Mouse (Mus musculus) midbrain, embryonic 10.5 days (tissue): Measurements from ENCODE around the gene Kansl2. TPM values are rescaled to one million over a fixed set of nuclear protein-coding genes. Genes with fewer than 3 reads are reported as not detected.

ENCODE experiments used
- DNase-seq: peaks from one replicate; pipeline ENCODE4 v3.0.0-alpha.2; 2017; ENCODE audit warnings: low spot score
- H3K27ac ChIP-seq: fragments of 300-500 bp; sonication (generic); replicated peaks from 2 replicates; pipeline ENCODE4 v1.5.1; 2016; ENCODE audit warnings: mild to moderate bottlenecking
- H3K27me3 ChIP-seq: fragments of 300-500 bp; sonication (generic); 2 replicates; pipeline ENCODE4 v1.6.1; 2016; ENCODE audit warnings: low read depth, mild to moderate bottlenecking; ENCODE audit not compliant: poor library complexity, severe bottlenecking
- H3K36me3 ChIP-seq: fragments of 300-500 bp; sonication (generic); 2 replicates; pipeline ENCODE4 v1.6.1; 2016; ENCODE audit warnings: mild to moderate bottlenecking, moderate library complexity
- H3K4me1 ChIP-seq: fragments of 300-500 bp; sonication (generic); 2 replicates; pipeline ENCODE4 v1.6.1; 2016
- H3K4me3 ChIP-seq: fragments of 300-500 bp; sonication (generic); 2 replicates; pipeline ENCODE4 v1.5.1; 2016; ENCODE audit warnings: mild to moderate bottlenecking, moderate library complexity
- H3K9me3 ChIP-seq: fragments of 300-500 bp; sonication (generic); replicated peaks from 2 replicates; pipeline ENCODE4 v1.6.1; 2016; ENCODE audit warnings: mild to moderate bottlenecking
- WGBS: fragments of 180-500 bp; shearing (Covaris S2); methylation state at CpG from one replicate; pipeline ENCODE4 v1.1.7; 2016; 5-methylcytosine and 5-hydroxymethylcytosine counted together
- polyA plus RNA-seq: library from polyadenylated mRNA; unstranded; fragments of >200 nt; fragmentation: Nextera tagmentation; extraction: Ambion mirVana; gene quantifications from 2 replicates; pipeline ENCODE4 v1.2.1, GENCODE M21; 2016

The Kansl2 gene
- polyA plus RNA-seq, result 139 and 150 TPM in 2 replicates

DNA sequence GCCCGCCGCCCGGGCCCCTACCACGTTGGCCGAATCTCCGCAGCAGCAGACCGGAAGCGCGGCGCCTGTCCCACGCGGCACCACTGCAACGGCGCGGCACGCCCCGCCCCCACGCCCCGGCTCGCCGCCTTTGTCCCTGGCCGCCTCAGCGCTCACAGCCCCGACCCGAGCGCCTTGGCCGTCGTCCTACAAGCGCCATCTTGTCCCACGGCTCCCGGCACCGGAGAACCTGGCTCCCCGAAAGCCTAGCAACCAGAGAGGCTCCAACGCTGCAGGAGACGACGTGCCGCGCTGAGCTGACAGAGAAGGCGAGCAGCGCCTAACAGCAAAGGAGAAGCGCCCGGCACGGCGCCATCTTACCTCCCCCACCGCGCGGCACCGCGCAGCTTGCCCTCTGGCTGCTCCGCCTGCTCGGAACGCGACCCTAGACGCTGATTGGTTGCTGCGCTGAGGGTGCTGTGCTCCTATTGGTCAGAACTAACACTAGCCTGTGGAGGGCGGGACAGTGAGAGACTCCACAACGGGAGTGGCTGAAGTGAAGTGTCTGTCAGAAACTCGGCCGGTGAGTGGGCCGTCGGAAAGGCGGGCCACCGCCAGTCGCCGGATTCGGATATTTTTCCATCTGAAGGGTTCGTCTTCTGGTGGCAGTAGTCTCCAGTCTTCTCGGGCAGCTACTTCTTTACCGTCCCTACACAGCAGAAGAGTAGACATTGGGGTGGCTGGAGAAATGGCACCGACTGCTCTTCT is at the start of gene Kansl2:
Gene Kansl2 (minus strand): TSS at position 384 of the 747 bp plus-strand sequence.
- peaks cover 15% of the 10 kb centered on the region for H3K4me1 ChIP-seq
- no peaks in the 10 kb centered on the region for H3K27me3 ChIP-seq
- peaks cover 48% of the 10 kb centered on the region for H3K36me3 ChIP-seq
- H3K9me3 ChIP-seq, result no peaks in the 10 kb centered on the region
- H3K4me3 ChIP-seq, result peak within 1 kb of the TSS; percentile 89
- peak; percentile 99 for DNase-seq
- under 1% methylated on average over 70 of the region's 70 CpGs for WGBS
- H3K27ac ChIP-seq, result peak within 1 kb of the TSS; percentile 99

DNA sequence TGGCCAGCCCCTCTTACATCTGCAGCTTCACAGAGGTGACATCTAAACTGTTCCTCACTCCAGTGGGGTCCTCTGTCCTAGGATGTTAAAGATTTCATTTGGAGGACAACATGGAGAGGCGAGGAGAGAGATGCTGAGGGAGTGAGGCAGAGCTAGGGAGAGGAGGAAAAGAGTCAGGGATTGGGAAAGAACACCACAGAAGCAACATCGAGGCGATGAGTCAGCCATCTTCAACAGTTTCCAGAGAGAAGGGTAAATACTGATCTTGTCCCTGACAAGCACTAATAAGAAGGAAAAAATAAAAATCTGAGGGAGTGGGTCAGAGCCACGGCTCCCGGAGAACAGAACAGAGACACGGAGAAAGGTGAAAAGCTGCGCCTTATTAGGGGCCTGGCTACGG is 48.9 kb upstream of the Kansl2 start:
- no peaks in the 10 kb centered on the region for H3K9me3 ChIP-seq
- peaks cover 20% of the 10 kb centered on the region for H3K4me1 ChIP-seq
- no peaks in the 10 kb centered on the region for H3K36me3 ChIP-seq
- 83% methylated on average over 8 of the region's 8 CpGs for WGBS
- no peak for DNase-seq
- H3K4me3 ChIP-seq, result no peak overlapping the region
- no peaks in the 10 kb centered on the region; the same call in 1 of the 2 replicates for H3K27me3 ChIP-seq
- H3K27ac ChIP-seq, result no peak overlapping the region

DNA sequence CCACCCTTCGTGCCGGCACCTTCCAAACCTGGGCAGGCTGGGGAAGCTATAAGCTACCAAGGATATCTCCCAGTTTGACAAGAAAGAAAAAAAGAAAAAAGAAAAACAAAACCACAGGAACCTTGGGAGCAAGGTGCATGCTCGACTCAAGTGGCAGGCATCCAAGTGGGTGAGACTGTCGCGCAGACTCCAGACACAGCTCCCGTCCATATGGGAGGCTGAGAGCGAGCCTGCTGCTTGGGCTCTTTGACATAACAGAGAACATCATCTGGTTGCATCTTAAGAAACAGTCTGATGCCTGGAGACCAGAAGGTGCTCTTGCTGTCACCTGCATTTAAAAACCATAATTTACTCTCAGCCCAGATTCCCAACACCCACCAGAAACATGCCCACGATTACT is 48.3 kb upstream of the Kansl2 start:
- Histone ChIP-seq H3K27ac (no peak overlapping the region), H3K4me3 (no peak overlapping the region), H3K4me1 (peaks cover 20% of the 10 kb centered on the region), H3K9me3 (no peaks in the 10 kb centered on the region), H3K36me3 (no peaks in the 10 kb centered on the region), H3K27me3 (no peaks in the 10 kb centered on the region; the same call in 1 of the 2 replicates)
- no peak for DNase-seq
- WGBS, result 88% methylated on average over 8 of the region's 8 CpGs

DNA sequence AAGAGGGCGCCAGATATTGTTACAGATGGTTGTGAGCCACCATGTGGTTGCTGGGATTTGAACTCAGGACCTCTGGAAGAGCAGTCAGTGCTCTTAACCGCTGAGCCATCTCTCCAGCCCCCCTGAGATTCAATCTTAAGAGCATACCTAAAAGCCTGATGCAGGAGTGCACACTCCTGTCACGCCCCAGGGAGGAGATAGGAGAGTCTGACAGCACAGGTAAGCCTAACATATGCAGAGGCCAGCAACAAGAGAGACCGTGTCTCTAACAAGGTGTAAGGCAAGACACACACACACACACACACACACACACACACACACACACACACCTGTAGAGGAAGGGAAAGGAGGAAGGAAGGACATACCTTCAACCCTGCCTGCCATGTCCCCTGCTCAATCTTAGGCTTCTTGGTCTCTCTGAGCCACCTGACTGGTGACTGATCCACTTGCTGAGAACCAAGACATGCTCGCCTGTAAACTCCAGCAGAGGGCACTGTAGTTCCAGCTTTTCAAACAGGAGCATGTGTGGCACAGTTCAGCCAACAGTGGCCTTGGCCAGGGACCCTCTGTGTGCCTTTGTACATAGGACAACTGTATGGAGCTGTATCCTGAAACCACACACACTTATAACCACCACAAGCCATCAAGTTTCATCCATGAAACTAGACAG is 45.9 kb upstream of the Kansl2 start:
- Histone ChIP-seq H3K9me3 (no peaks in the 10 kb centered on the region), H3K36me3 (no peaks in the 10 kb centered on the region), H3K27ac (no peak overlapping the region), H3K27me3 (no peaks in the 10 kb centered on the region; the same call in 1 of the 2 replicates), H3K4me3 (no peak overlapping the region), H3K4me1 (peaks cover 10% of the 10 kb centered on the region)
- DNase-seq, result peak; percentile 81
- WGBS, result 34% methylated on average over 5 of the region's 5 CpGs

- Histone ChIP-seq H3K27me3 (no peaks in the 10 kb centered on the region; the same call in 1 of the 2 replicates), H3K27ac (no peak overlapping the region), H3K36me3 (no peaks in the 10 kb centered on the region), H3K9me3 (no peaks in the 10 kb centered on the region), H3K4me1 (peaks cover 5% of the 10 kb centered on the region; the same call in 1 of the 2 replicates), H3K4me3 (no peak overlapping the region)
- no peak for DNase-seq
- WGBS, result 79% methylated on average over 2 of the region's 2 CpGs
Measured at GRCm38 (mm10) chr15:98579310-98579709, 45.2 kb upstream of the Kansl2 start.

- WGBS, result 81% methylated on average over 4 of the region's 4 CpGs
- no peaks in the 10 kb centered on the region for H3K9me3 ChIP-seq
- H3K27ac ChIP-seq, result no peak overlapping the region
- H3K36me3 ChIP-seq, result no peaks in the 10 kb centered on the region
- no peaks in the 10 kb centered on the region for H3K27me3 ChIP-seq
- no peak for DNase-seq
- no peak overlapping the region for H3K4me3 ChIP-seq
- peaks cover 10% of the 10 kb centered on the region for H3K4me1 ChIP-seq
Measured at GRCm38 (mm10) chr15:98573293-98573692, 39.2 kb upstream of the Kansl2 start.

- Histone ChIP-seq H3K36me3 (0 out of 2 replicates have a peak, but pooled peaks cover under 1% of the 10 kb centered on the region), H3K4me1 (peaks cover 18% of the 10 kb centered on the region), H3K27ac (no peak within 1 kb of the TSS), H3K4me3 (no peak within 1 kb of the TSS), H3K27me3 (no peaks in the 10 kb centered on the region), H3K9me3 (no peaks in the 10 kb centered on the region)
- WGBS, result 84% methylated on average over 10 of the region's 10 CpGs
- no peak for DNase-seq
Measured at GRCm38 (mm10) chr15:98570873-98571538, 36.9 kb upstream of the Kansl2 start, which contains the start of the genes Ccnt1 and 4930415O20Rik. Gene Ccnt1 (minus strand): TSS chr15:98570923. Gene 4930415O20Rik (plus strand): TSS chr15:98571004.

DNA sequence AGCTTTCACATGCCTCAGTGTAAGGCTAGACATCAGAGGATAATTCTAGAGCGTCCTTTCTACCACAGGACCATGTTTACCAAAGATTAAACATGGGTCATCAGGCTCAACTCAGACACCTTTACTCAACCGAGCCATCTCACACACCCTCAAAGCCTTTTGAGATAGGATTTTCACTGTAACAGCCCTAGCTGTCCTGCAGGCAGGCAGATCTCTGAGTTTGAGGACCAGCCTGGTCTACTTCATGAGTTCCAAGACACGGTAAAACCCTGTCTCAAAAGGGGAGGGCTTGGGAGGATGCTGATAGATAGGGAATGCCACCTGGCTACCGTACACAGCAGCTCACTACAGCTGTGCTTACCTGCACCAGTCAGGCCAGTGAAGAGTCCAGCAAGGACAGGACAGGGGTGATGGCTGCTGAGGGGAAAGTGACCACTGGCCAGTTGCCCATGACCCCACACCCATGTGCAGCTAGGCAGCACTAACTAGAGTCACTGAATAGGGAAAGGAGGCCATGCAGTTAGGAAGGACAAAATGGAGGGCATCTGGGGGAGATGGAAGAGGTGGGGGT is 35.8 kb upstream of the Kansl2 start:
- no peak overlapping the region for H3K4me3 ChIP-seq
- peaks cover 29% of the 10 kb centered on the region for H3K4me1 ChIP-seq
- no peaks in the 10 kb centered on the region for H3K27me3 ChIP-seq
- 88% methylated on average over 4 of the region's 4 CpGs for WGBS
- peaks cover 12% of the 10 kb centered on the region for H3K36me3 ChIP-seq
- H3K27ac ChIP-seq, result no peak overlapping the region
- DNase-seq, result no peak
- no peaks in the 10 kb centered on the region for H3K9me3 ChIP-seq

- WGBS, result 82% methylated on average over 7 of the region's 7 CpGs
- Histone ChIP-seq H3K4me1 (peaks cover 33% of the 10 kb centered on the region), H3K27ac (peak overlapping the region; percentile 94), H3K27me3 (no peaks in the 10 kb centered on the region), H3K36me3 (peaks cover 18% of the 10 kb centered on the region), H3K4me3 (peak overlapping the region; percentile 89), H3K9me3 (no peaks in the 10 kb centered on the region)
- no peak for DNase-seq
Measured at GRCm38 (mm10) chr15:98569216-98569615, 35.2 kb upstream of the Kansl2 start.

- no peaks in the 10 kb centered on the region for H3K27me3 ChIP-seq
- H3K27ac ChIP-seq, result peak overlapping the region; percentile 94
- peaks cover 26% of the 10 kb centered on the region for H3K36me3 ChIP-seq
- DNase-seq, result peak; percentile 33
- WGBS, result 15% methylated on average over 22 of the region's 22 CpGs
- peak overlapping the region; percentile 89 for H3K4me3 ChIP-seq
- H3K9me3 ChIP-seq, result no peaks in the 10 kb centered on the region
- peaks cover 33% of the 10 kb centered on the region for H3K4me1 ChIP-seq
Measured at GRCm38 (mm10) chr15:98568256-98569033, 34.4 kb upstream of the Kansl2 start.

DNA sequence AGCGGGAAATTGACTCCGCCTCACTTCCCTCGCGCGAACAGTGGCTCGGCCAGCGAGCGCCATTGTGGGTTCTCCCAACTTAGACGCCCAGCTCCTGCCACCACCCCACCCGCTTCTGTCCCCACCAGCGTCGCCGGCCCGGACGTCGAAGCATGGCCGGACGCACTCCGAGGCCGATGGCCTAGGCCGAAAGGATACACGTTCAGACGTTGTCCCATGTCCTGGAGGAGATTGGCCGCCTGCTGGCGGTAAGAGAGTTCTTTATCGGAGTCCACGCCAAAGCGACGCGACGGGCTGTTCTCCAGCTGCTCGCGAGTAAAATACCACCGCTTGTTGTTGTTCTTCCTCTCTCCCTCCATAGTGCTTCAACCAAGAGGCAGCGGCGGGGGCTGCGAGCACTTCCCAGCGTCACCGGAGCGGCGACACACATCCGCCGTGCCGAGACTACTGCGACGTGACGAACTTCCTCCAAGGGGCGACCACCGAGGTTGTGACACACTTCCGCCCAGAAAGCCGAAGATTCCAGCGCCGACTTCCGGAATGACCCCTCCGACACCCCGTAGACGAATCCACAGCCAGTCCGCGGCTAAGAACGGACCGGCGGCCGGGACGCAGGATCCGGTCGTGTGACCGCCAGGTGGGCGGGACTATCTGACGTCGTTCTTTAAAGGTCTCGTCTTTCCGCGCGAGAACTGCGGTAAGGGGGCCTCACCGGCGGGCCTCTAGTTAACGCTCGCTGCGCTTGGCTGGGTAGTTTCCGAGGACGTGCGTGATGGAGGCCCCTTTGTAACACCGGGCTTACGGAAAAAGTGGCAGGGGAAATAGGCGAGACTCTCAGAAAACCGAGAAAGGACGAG is 33.4 kb upstream of the Kansl2 start:
- Histone ChIP-seq H3K36me3 (peaks cover 35% of the 10 kb centered on the region), H3K4me1 (peaks cover 33% of the 10 kb centered on the region), H3K9me3 (no peaks in the 10 kb centered on the region), H3K27ac (peak overlapping the region; percentile 94), H3K27me3 (no peaks in the 10 kb centered on the region), H3K4me3 (peak overlapping the region; percentile 89)
- DNase-seq, result peak; percentile 100
- WGBS, result under 1% methylated on average over 88 of the region's 88 CpGs
